17 mouse cellular contexts compared by ENCODE assay signal in the genomic region with DNA sequence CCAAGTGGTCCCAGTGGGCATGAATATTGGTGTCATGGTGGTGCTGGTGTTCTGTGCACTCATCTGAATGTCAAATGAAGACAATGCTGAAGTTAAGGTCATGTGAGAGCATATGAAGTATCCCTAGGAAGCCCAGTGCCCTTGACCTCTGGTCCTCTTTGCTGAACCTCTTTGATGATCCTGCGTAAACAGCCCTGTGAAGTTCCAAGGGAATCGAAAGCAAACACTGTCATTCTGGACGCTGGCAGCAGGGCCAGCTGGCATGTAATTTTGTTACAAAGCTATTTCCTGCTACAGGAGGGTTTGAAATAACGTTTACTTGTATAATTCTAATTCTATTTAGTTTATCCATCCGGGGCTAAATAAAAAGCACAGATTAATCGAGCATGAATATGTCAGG.
DNase-seq lines count a peak whose midpoint lies in the region; ATAC-seq lines count a peak whose summit lies in the region.
"Had no signal": no experiment of that assay in that cellular context is flagged by ENCODE, and none has a peak within 500 bp of the region (broad histone marks: within the 10 kb centered on the region; RNA-seq: fewer than 3 reads in every experiment).

No protein-coding gene starts in this region.

- H3K27me3 ChIP-seq in forebrain, embryonic 11.5 days (ENCODE audit: control insufficient read depth, insufficient read depth, low read length), result no peaks in the 10 kb centered on the region
- H3K27me3 ChIP-seq: forebrain, embryonic 15.5 days; heart, embryonic 12.5 days; megakaryocyte, embryonic 14.5 days; neural tube, embryonic 15.5 days had no signal

- 67% methylated on average over 6 of the region's 6 CpGs for WGBS in forebrain, embryonic 11.5 days

- H3K9ac ChIP-seq in forebrain, embryonic 11.5 days (ENCODE audit: low read length), result no peak overlapping the region
- H3K9ac ChIP-seq: forebrain, embryonic 15.5 days; heart, embryonic 12.5 days; neural tube, embryonic 15.5 days had no signal

- no peaks in the 10 kb centered on the region for H3K4me1 ChIP-seq in forebrain, embryonic 11.5 days (replicated peaks; ENCODE audit: control insufficient read depth, insufficient read depth, low read length)
- H3K4me1 ChIP-seq: forebrain, embryonic 15.5 days; heart, embryonic 12.5 days; megakaryocyte, embryonic 14.5 days; neural tube, embryonic 15.5 days had no signal

- no peak overlapping the region for H3K4me2 ChIP-seq in forebrain, embryonic 11.5 days (ENCODE audit: low read depth, low read length, severe bottlenecking)
- H3K4me2 ChIP-seq: forebrain, embryonic 15.5 days; heart, embryonic 12.5 days; neural tube, embryonic 15.5 days had no signal

- H3K4me3 ChIP-seq in forebrain, embryonic 11.5 days (ENCODE audit: low read depth, low read length), result no peak overlapping the region
- H3K4me3 ChIP-seq: forebrain, embryonic 15.5 days; heart, embryonic 12.5 days; megakaryocyte, embryonic 14.5 days; neural tube, embryonic 15.5 days had no signal

- no peaks in the 10 kb centered on the region for H3K9me3 ChIP-seq in forebrain, embryonic 11.5 days (ENCODE audit: control insufficient read depth, low read length)
- H3K9me3 ChIP-seq: forebrain, embryonic 15.5 days; heart, embryonic 12.5 days; neural tube, embryonic 15.5 days had no signal

- ATAC-seq in forebrain, embryonic 11.5 days (replicated peaks; ENCODE audit: low FRiP score), result no peak
- ATAC-seq: forebrain, embryonic 15.5 days; inflammation-experienced regulatory T-cells, adult 6 months had no signal

- H3K27ac ChIP-seq in forebrain, embryonic 11.5 days (ENCODE audit: low read depth, low read length), result no peak overlapping the region
- H3K27ac ChIP-seq: forebrain, embryonic 15.5 days; neural tube, embryonic 15.5 days had no signal

- H3K36me3 ChIP-seq in forebrain, embryonic 11.5 days (ENCODE audit: control insufficient read depth, insufficient read depth, low read length), result no peaks in the 10 kb centered on the region
- H3K36me3 ChIP-seq: forebrain, embryonic 15.5 days; heart, embryonic 12.5 days; neural tube, embryonic 15.5 days had no signal

- peak; percentile 11 for DNase-seq in kidney, postnatal 10 days
- DNase-seq in kidney, adult 18-20 months, result no peak
- peak; percentile 54 for DNase-seq in adrenal gland, postnatal 14 days
- peak; percentile 38 to 49 for DNase-seq in cerebellum, adult 18-20 months
- peak; percentile 20 to 46 for DNase-seq in kidney, postnatal 25 days
- DNase-seq in forebrain, embryonic 11.5 days (ENCODE audit: low spot score), result no peak
- no peak for DNase-seq in heart, adult 9 months (ENCODE audit: low spot score in 2 of 2)
- DNase-seq: gastrocnemius, postnatal 14 days; heart, postnatal 4 days; layer of hippocampus, postnatal 36 days; left cerebral cortex, postnatal 4 days; thymus, postnatal 4 days had no signal

Comparison
In these comparisons a context has a peak if more than half of its experiments do, and no peak if none do; other contexts are left out.
1. DNase-seq: peak in kidney, postnatal 10 days (single experiment), adrenal gland, postnatal 14 days (single experiment), cerebellum, adult 18-20 months (2 of 2) and kidney, postnatal 25 days (2 of 2); none in kidney, adult 18-20 months (single experiment), forebrain, embryonic 11.5 days (single experiment) and heart, adult 9 months (0 of 2).